Mouse (Mus musculus) effector memory CD4-positive, alpha-beta T cell, adult 7 months (primary cell): Measurements from ENCODE around the gene Rab11fip2. TPM values are rescaled to one million over a fixed set of nuclear protein-coding genes. Genes with fewer than 3 reads are reported as not detected.

Experiments used
- polyA plus RNA-seq: library from polyadenylated mRNA; unstranded; fragments of 100-300 nt; shearing (Covaris generic); gene quantifications from one replicate; pipeline ENCODE4 v1.2.1, GENCODE M21; 2017

Gene Rab11fip2
- 3.5 TPM for polyA plus RNA-seq

DNA sequence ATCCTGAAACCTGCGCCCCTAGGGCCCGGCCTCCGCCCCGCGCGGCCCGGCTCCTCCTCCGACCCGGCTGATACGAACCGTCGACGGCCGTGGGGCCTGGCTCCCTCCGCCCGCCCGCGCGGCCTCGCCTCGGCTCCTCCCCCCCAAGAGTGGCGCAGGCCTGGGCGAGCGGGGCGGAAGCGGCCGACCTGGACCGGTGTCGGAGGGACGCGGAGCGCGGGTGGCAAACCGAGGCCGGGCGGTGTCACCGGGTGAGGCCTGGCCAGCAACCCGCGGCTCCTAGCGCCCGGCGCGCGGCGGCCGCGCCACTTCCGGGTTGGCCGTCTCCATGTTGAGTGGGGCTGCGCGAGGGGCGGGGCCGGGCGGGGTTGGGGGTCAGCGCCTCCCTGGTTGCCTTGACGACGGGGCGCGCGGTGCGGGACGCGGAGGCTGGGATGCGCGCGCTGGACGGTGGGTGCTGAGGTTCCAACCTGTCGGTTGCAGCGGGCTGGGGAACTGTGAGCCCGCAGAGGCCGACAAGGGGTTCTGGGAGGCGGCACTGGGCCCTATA is at the start of gene Rab11fip2:
Gene Rab11fip2, minus strand, starts transcription at position 333 of the 550 bp plus-strand sequence.

